17 mouse cellular contexts compared by ENCODE assay signal in the genomic region with DNA sequence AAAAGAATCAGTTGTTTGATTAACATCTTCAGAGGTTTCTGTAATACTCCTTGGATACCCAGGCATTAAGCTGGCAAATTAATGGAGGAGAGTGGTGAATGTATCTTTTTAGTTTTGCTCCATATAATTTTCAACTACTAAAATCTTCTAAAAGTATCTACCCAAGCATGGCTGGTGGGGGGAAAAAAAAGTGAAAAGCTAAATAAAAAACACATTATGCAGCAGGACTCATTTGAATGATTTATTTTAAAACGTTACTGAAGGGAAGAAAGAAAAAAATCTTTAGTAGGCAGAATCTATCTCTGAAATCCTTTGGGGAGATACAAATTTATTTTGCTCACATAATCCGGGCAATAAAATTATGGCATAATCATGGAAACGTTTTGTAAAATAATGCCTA.
DNase-seq lines count a peak whose midpoint lies in the region; ATAC-seq lines count a peak whose summit lies in the region.
"Had no signal": no experiment of that assay in that cellular context is flagged by ENCODE, and none has a peak within 500 bp of the region (broad histone marks: within the 10 kb centered on the region; RNA-seq: fewer than 3 reads in every experiment).

No protein-coding gene starts in this region.

- no peak for DNase-seq in frontal cortex, postnatal 25 days (ENCODE audit: low spot score in 2 of 2)
- peak; percentile 47 for DNase-seq in telencephalon, adult 2 months (ENCODE audit: low read depth, low spot score)
- no peak for DNase-seq in ovary, postnatal 10 days (ENCODE audit: low spot score)
- DNase-seq: adrenal gland, adult 2 months; adrenal gland, adult 8-10 months; adrenal gland, postnatal 10 days; adrenal gland, postnatal 14 days; adrenal gland, postnatal 25 days; adrenal gland, postnatal 36 days; B cell, adult 2 months; cerebellum, adult 11 months; cerebellum, adult 11-12 months; cerebellum, adult 18-20 months had no signal

- peak; percentile 90 for ATAC-seq in frontal cortex, adult (ENCODE audit: low TSS enrichment)
- ATAC-seq: activated CD4-positive, CD25-positive, alpha-beta regulatory T cell, adult 4 months; CD4-positive, CD25-positive, alpha-beta regulatory T cell, adult 4 months; Patski had no signal
